Mouse (Mus musculus) G1E (cell line): Measurements from ENCODE around the gene Nabp2. TPM values are rescaled to one million over a fixed set of nuclear protein-coding genes. Genes with fewer than 3 reads are reported as not detected.
A peak's percentile ranks its signal among the peaks of the same experiment; 100 is the strongest.

Experiments used
- ATAC-seq: 2 replicates; pipeline ENCODE4 v1.8.0; 2016; ENCODE audit warnings: mild to moderate bottlenecking; ENCODE audit not compliant: insufficient number of reproducible peaks, poor library complexity, low FRiP score, severe bottlenecking; ENCODE audit errors: extremely low read depth
- DNase-seq: peaks from one replicate; pipeline ENCODE4 v3.0.0; 2012; ENCODE audit warnings: low spot score
- H3K27me3 ChIP-seq: 2 replicates; pipeline ENCODE4 v1.6.1; 2012; ENCODE audit warnings: mild to moderate bottlenecking, low read length, inconsistent platforms; ENCODE audit not compliant: insufficient read depth
- H3K36me3 ChIP-seq: replicated peaks from 2 replicates; pipeline ENCODE3; 2012; ENCODE audit warnings: mild to moderate bottlenecking, inconsistent platforms
- H3K4me1 ChIP-seq: 2 replicates; pipeline ENCODE4 v1.6.1; 2012; ENCODE audit warnings: low read depth, low read length, inconsistent platforms, mixed read lengths; ENCODE audit not compliant: insufficient read depth
- H3K4me3 ChIP-seq: 2 replicates; pipeline ENCODE4 v1.5.1; 2012; ENCODE audit warnings: low read depth, mild to moderate bottlenecking, inconsistent platforms, low read length, moderate library complexity, mixed read lengths
- H3K9me3 ChIP-seq: replicated peaks from 2 replicates; pipeline ENCODE4 v1.6.1; 2012; ENCODE audit warnings: inconsistent platforms
- CTCF ChIP-seq: IDR thresholded peaks from 2 replicates; pipeline ENCODE4 v1.5.1; 2012; ENCODE audit warnings: low read depth, low read length, inconsistent platforms, mixed read lengths
- GATA1 ChIP-seq: IDR thresholded peaks from 2 replicates; pipeline ENCODE4 v1.6.1; 2012; ENCODE audit warnings: borderline replicate concordance, low read length, inconsistent platforms, mixed read lengths
- GATA2 ChIP-seq: IDR thresholded peaks from 2 replicates; pipeline ENCODE4 v1.6.1; 2012; ENCODE audit warnings: low read depth, low read length, inconsistent platforms, borderline replicate concordance
- POLR2AphosphoS5 ChIP-seq: IDR thresholded peaks from 2 replicates; pipeline ENCODE4 v1.6.1; 2012; ENCODE audit warnings: low read depth, low read length, inconsistent platforms; ENCODE audit not compliant: insufficient replicate concordance
- TAL1 ChIP-seq: conservative IDR thresholded peaks from 2 replicates; pipeline ENCODE4 v1.6.1; 2012; ENCODE audit warnings: low read depth, low read length, inconsistent platforms, mixed read lengths
- polyA plus RNA-seq: library from polyadenylated mRNA; stranded (reverse); fragments of >175 nt; gene quantifications from 2 replicates; pipeline ENCODE4 v1.2.3, GENCODE M21; 2012
- total RNA-seq, 2 experiments: library from RNA; stranded (forward) in 1 of 2; stranded (reverse) in 1 of 2; fragments of 200-1000 nt in 1 of 2; fragments of >200 nt in 1 of 2; fragmentation: Nextera tagmentation in 1 of 2; gene quantifications; 2 replicates each; pipeline ENCODE4 v1.2.3; 2014 to 2017

The Nabp2 gene
- total and polyA plus RNA-seq, 3 experiments = 37.3 to 152 (median 121) TPM

GRCm38 (mm10) chr10:128414848-128415247, 3.6 kb upstream of the Nabp2 start:
- peaks cover 62% of the 10 kb centered on the region for H3K36me3 ChIP-seq
- H3K27me3 ChIP-seq = no peaks in the 10 kb centered on the region
- no peak for DNase-seq
- H3K9me3 ChIP-seq = no peaks in the 10 kb centered on the region
- TF ChIP-seq CTCF = no peak
- TF ChIP-seq GATA1 = no peak
- no peak for TF ChIP-seq POLR2AphosphoS5
- no peak for TF ChIP-seq GATA2
- no peak for TF ChIP-seq TAL1
- no peak for ATAC-seq
- H3K4me3 ChIP-seq = no peak overlapping the region
- H3K4me1 ChIP-seq = peaks cover 37% of the 10 kb centered on the region

- no peaks in the 10 kb centered on the region for H3K27me3 ChIP-seq
- H3K36me3 ChIP-seq = peaks cover 56% of the 10 kb centered on the region
- no peak for ATAC-seq
- H3K4me3 ChIP-seq = no peak overlapping the region
- H3K4me1 ChIP-seq = peaks cover 51% of the 10 kb centered on the region
- no peak for DNase-seq
- TF ChIP-seq CTCF (no peak), GATA1 (no peak), TAL1 (no peak), GATA2 (no peak), POLR2AphosphoS5 (no peak)
- H3K9me3 ChIP-seq = no peaks in the 10 kb centered on the region
Observed at GRCm38 (mm10) chr10:128413076-128413475, 1.8 kb upstream of the Nabp2 start.

- Histone ChIP-seq H3K36me3 (peaks cover 57% of the 10 kb centered on the region), H3K27me3 (no peaks in the 10 kb centered on the region), H3K4me1 (peaks cover 55% of the 10 kb centered on the region), H3K9me3 (no peaks in the 10 kb centered on the region), H3K4me3 (peak overlapping the region; percentile 88)
- no peak for DNase-seq
- TF ChIP-seq POLR2AphosphoS5 (no peak), TAL1 (no peak), GATA2 (no peak), CTCF (no peak), GATA1 (no peak)
- ATAC-seq = no peak
Observed at GRCm38 (mm10) chr10:128412558-128412957, 1.3 kb upstream of the Nabp2 start.

GRCm38 (mm10) chr10:128412055-128412381, 726 bp upstream of the Nabp2 start:
- DNase-seq (no peak), ATAC-seq (no peak)
- no peak for TF ChIP-seq CTCF
- TF ChIP-seq TAL1 = no peak
- no peak for TF ChIP-seq GATA1
- no peak for TF ChIP-seq GATA2
- TF ChIP-seq POLR2AphosphoS5 = no peak
- no peaks in the 10 kb centered on the region for H3K27me3 ChIP-seq
- peaks cover 56% of the 10 kb centered on the region for H3K36me3 ChIP-seq
- no peaks in the 10 kb centered on the region for H3K9me3 ChIP-seq
- H3K4me3 ChIP-seq = peak overlapping the region; percentile 88
- H3K4me1 ChIP-seq = peaks cover 55% of the 10 kb centered on the region

- Histone ChIP-seq H3K4me1 (peaks cover 55% of the 10 kb centered on the region), H3K9me3 (no peaks in the 10 kb centered on the region), H3K27me3 (no peaks in the 10 kb centered on the region), H3K4me3 (peak overlapping the region; percentile 88), H3K36me3 (peaks cover 56% of the 10 kb centered on the region)
- no peak for TF ChIP-seq CTCF
- TF ChIP-seq GATA1 = no peak
- no peak for TF ChIP-seq GATA2
- no peak for TF ChIP-seq TAL1
- TF ChIP-seq POLR2AphosphoS5 = no peak
- ATAC-seq = no peak
- no peak for DNase-seq
Observed at GRCm38 (mm10) chr10:128410560-128410845, 789 bp downstream of the Nabp2 start.

GRCm38 (mm10) chr10:128409692-128410559, 1.4 kb downstream of the Nabp2 start:
- H3K36me3 ChIP-seq = peaks cover 55% of the 10 kb centered on the region
- no peaks in the 10 kb centered on the region for H3K9me3 ChIP-seq
- H3K4me1 ChIP-seq = peaks cover 55% of the 10 kb centered on the region
- ATAC-seq (peak; percentile 88), DNase-seq (peak; percentile 99)
- H3K4me3 ChIP-seq = peak overlapping the region; percentile 88
- H3K27me3 ChIP-seq = no peaks in the 10 kb centered on the region
- TF ChIP-seq CTCF = peak; percentile 23
- TF ChIP-seq GATA2 = no peak
- TF ChIP-seq POLR2AphosphoS5 = no peak
- TF ChIP-seq TAL1 = no peak
- TF ChIP-seq GATA1 = no peak
